Mouse (Mus musculus): Measurements from ENCODE around the gene Gatb. TPM values are rescaled to one million over a fixed set of nuclear protein-coding genes. Genes with fewer than 3 reads are reported as not detected.

The Gatb gene
- polyA plus RNA-seq, 1 experiment: 0.07 TPM

DNA sequence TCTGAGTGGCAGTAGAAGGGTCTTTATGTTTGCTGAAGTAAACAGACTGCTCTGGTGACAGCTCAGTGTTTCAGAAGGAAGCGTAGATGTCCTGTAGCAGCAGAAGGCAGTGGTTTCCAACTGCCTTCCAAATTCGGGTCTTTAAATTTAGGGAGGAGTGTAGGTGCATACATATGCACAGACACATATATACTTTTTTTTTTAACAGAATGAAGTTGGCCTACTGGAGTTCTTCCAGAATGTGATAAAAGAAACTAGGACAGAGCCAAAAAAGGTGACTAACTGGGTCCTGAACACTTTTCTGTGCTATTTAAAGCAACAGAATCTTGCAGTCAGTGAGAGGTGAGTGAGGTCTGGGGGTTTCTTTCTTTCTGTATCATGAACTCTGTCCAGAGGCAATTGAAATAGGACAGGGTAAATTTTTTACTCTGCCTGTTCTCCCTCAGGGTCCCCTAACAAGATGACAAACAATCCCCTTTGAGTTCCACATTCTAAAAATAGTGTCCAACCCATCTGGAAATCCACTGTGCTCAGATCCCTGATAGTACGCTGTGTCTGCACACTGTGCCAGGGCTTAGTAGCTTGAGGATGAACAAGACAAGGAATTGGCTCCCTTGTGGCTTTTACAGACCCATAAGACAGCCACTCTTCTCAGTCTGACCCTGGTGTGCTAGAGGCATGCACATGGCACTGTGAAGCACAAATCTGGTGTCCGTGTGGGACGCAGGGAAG is 63.0 kb downstream of the Gatb start:
- H3K4me1 ChIP-seq (ENCODE audit: control insufficient read depth): no peaks in the 10 kb centered on the region
- H3K9me3 ChIP-seq (ENCODE audit: control insufficient read depth, low read length): no peaks in the 10 kb centered on the region
- H3K4me3 ChIP-seq (replicated peaks): no peak overlapping the region
- H3K27me3 ChIP-seq (ENCODE audit: control insufficient read depth): no peaks in the 10 kb centered on the region
- peaks cover 10% of the 10 kb centered on the region for H3K36me3 ChIP-seq (ENCODE audit: control insufficient read depth)
- no peak for TF ChIP-seq GATA1 (IDR thresholded peaks at IDR 0.05; ENCODE audit: low read length)
- no peak for TF ChIP-seq TAL1 (IDR thresholded peaks at IDR 0.05; ENCODE audit: low read length)

DNA sequence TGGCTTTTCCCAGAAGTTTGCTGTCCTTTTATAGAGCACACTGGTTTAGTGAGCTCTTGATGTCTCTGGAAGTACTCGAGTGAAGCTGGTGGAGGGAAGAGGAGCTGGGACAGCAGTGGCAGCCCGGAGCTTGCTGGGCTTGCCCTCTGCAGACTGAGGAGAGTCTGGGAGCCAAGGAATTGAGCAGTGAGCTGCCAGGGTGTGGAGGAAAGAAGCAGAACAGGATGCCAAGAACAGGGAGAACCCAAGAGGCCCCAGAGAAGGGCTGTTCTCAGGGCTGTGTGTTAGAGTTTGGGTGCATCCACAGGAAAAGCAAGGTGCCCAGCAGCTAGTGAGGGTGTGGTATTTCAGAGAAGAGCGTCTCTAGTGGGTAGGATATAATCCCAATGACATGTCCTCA is 67.8 kb downstream of the Gatb start:
- Histone ChIP-seq H3K36me3 (ENCODE audit: control insufficient read depth) (peaks cover 10% of the 10 kb centered on the region), H3K4me1 (ENCODE audit: control insufficient read depth) (no peaks in the 10 kb centered on the region), H3K4me3 (replicated peaks) (no peak overlapping the region), H3K27me3 (ENCODE audit: control insufficient read depth) (no peaks in the 10 kb centered on the region), H3K9me3 (ENCODE audit: control insufficient read depth, low read length) (no peaks in the 10 kb centered on the region)
- no peak for TF ChIP-seq TAL1 (IDR thresholded peaks at IDR 0.05; ENCODE audit: low read length)
- no peak for TF ChIP-seq GATA1 (IDR thresholded peaks at IDR 0.05; ENCODE audit: low read length)

DNA sequence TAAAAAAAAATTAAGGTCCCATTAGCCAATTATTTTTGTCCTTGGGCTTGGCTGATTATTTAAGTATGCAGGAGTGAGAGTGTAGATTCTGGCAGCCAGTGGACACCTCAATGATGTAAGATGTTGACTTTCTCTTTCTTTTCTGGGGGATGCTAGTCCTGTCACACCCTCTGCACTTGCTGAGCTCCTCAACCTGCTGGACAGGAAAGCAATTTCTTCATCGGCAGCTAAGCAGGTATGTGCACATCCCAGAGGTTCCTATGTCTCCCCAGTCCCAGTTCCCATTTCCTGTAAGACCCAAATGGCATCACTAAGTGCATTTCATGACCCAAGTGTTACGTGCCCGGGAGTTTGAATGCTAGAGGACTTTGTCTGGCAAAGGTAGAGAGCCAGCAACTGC is 70.9 kb downstream of the Gatb start:
- Histone ChIP-seq H3K27me3 (ENCODE audit: control insufficient read depth) (no peaks in the 10 kb centered on the region), H3K36me3 (ENCODE audit: control insufficient read depth) (peaks cover 4% of the 10 kb centered on the region), H3K4me1 (ENCODE audit: control insufficient read depth) (no peaks in the 10 kb centered on the region), H3K4me3 (replicated peaks) (no peak overlapping the region), H3K9me3 (ENCODE audit: control insufficient read depth, low read length) (no peaks in the 10 kb centered on the region)
- TF ChIP-seq GATA1 (IDR thresholded peaks at IDR 0.05; ENCODE audit: low read length) (no peak), TAL1 (IDR thresholded peaks at IDR 0.05; ENCODE audit: low read length) (no peak)

GRCm38 (mm10) chr3:85645517-85646004 is 71.6 kb downstream of the Gatb start:
- no peak overlapping the region for H3K4me3 ChIP-seq (replicated peaks)
- H3K9me3 ChIP-seq (ENCODE audit: control insufficient read depth, low read length): no peaks in the 10 kb centered on the region
- H3K36me3 ChIP-seq (ENCODE audit: control insufficient read depth): peaks cover 4% of the 10 kb centered on the region
- no peaks in the 10 kb centered on the region for H3K27me3 ChIP-seq (ENCODE audit: control insufficient read depth)
- H3K4me1 ChIP-seq (ENCODE audit: control insufficient read depth): no peaks in the 10 kb centered on the region
- TF ChIP-seq GATA1 (IDR thresholded peaks at IDR 0.05; ENCODE audit: low read length) (no peak), TAL1 (IDR thresholded peaks at IDR 0.05; ENCODE audit: low read length) (no peak)

GRCm38 (mm10) chr3:85649176-85649575 is 75.3 kb downstream of the Gatb start:
- Histone ChIP-seq H3K4me3 (replicated peaks) (no peak overlapping the region), H3K4me1 (ENCODE audit: control insufficient read depth) (peaks cover 7% of the 10 kb centered on the region)
- no peak for TF ChIP-seq TAL1 (IDR thresholded peaks at IDR 0.05; ENCODE audit: low read length)
- TF ChIP-seq GATA1 (IDR thresholded peaks at IDR 0.05; ENCODE audit: low read length): no peak

DNA sequence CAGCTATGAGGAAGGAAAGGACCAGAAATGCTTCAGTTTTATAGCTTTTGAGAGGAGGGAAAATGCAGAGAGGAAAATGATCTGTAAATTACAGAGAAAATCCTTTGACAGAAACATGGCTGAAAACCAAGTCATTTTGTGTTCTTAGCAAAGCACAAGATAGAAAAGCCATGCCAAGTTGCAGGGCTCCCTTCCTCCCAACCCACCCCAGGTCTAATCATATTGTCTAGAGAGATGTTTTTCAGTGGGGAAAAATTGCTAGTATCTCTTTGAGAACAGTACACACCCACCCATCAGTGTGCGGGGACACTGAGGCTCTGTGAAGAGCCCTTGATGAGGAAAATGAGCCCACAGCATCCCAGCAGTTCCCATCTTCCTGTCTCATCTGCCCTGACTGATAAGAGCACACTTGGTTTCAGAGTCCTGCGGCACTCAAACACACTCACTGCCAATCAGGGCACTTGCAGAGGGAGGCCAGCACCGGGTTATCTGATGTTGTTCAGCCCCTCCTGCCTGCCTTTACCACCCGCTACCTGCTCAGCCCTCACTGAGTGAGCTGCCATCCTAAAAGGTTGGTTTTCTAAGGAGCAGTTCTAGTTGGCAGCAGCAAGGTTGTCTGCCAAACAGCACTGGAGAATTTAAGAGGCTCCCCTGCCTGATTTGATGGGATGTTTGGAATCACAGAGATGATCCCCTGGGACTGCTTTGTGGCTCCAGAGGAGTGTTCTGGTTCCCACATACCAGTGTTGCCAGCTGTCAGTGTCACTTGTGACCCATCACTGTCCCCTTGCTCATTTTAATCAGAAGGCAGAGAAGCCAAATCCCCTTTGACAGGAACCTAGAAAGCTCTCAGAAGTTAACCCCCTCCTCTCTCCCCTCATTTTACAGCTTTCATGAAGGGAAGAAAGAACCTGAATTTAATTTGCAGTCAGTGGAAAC is 79.1 kb downstream of the Gatb start:
- Histone ChIP-seq H3K36me3 (ENCODE audit: control insufficient read depth) (peaks cover 11% of the 10 kb centered on the region), H3K9me3 (ENCODE audit: control insufficient read depth, low read length) (no peaks in the 10 kb centered on the region), H3K4me3 (replicated peaks) (no peak overlapping the region), H3K27me3 (ENCODE audit: control insufficient read depth) (no peaks in the 10 kb centered on the region), H3K4me1 (ENCODE audit: control insufficient read depth) (peaks cover 7% of the 10 kb centered on the region)
- TF ChIP-seq TAL1 (IDR thresholded peaks at IDR 0.05; ENCODE audit: low read length) (no peak), GATA1 (IDR thresholded peaks at IDR 0.05; ENCODE audit: low read length) (no peak)

More at GRCm38 (mm10) chr3:85649176-85649575, 75.3 kb downstream of the Gatb start:
- no peaks in the 10 kb centered on the region for H3K9me3 ChIP-seq (ENCODE audit: control insufficient read depth, low read length)
- H3K36me3 ChIP-seq (ENCODE audit: control insufficient read depth): peaks cover 11% of the 10 kb centered on the region
- no peaks in the 10 kb centered on the region for H3K27me3 ChIP-seq (ENCODE audit: control insufficient read depth)

- Histone ChIP-seq H3K9me3 (ENCODE audit: control insufficient read depth, low read length) (no peaks in the 10 kb centered on the region), H3K36me3 (ENCODE audit: control insufficient read depth) (peaks cover 7% of the 10 kb centered on the region), H3K4me1 (ENCODE audit: control insufficient read depth) (peaks cover 7% of the 10 kb centered on the region), H3K4me3 (replicated peaks) (no peak overlapping the region), H3K27me3 (ENCODE audit: control insufficient read depth) (no peaks in the 10 kb centered on the region)
- no peak for TF ChIP-seq GATA1 (IDR thresholded peaks at IDR 0.05; ENCODE audit: low read length)
- no peak for TF ChIP-seq TAL1 (IDR thresholded peaks at IDR 0.05; ENCODE audit: low read length)
Observed at GRCm38 (mm10) chr3:85655538-85655937, 81.6 kb downstream of the Gatb start.

DNA sequence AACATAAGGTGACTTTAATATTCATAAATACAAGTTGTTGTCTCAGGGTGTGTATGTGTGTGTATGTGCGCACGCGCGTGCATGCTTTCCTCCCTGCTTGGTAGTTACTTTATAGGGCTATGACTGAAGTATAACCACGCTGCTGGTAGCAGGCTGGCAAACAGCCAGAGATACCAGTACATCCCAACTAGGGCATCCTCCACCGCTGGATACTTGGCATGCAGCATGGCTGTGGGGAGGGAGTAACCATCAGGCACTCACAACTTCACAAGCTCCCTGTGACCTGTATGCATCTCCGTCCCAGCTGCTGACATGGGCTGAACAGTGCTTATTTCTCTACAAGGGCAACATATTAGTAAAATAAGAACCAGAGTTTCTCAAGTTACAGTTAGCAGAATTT is 85.8 kb downstream of the Gatb start:
- Histone ChIP-seq H3K36me3 (ENCODE audit: control insufficient read depth) (no peaks in the 10 kb centered on the region; the same call in 1 of the 2 replicates), H3K4me1 (ENCODE audit: control insufficient read depth) (no peaks in the 10 kb centered on the region), H3K4me3 (replicated peaks) (no peak overlapping the region), H3K27me3 (ENCODE audit: control insufficient read depth) (no peaks in the 10 kb centered on the region; the same call in 1 of the 2 replicates), H3K9me3 (ENCODE audit: control insufficient read depth, low read length) (no peaks in the 10 kb centered on the region)
- TF ChIP-seq GATA1 (IDR thresholded peaks at IDR 0.05; ENCODE audit: low read length) (no peak), TAL1 (IDR thresholded peaks at IDR 0.05; ENCODE audit: low read length) (no peak)
